In genomic region chr13:30972102-30972501, GRCm38 (mm10) we compare ENCODE assay signal across 12 mouse cellular contexts. TPM values are rescaled to one million over a fixed set of nuclear protein-coding genes. Genes with fewer than 3 reads are reported as not detected.
DNase-seq lines count a peak whose midpoint lies in the region; ATAC-seq and TF ChIP-seq lines count a peak whose summit lies in the region.
"Had no signal": no experiment of that assay in that cellular context is flagged by ENCODE, and none has a peak within 500 bp of the region (broad histone marks: within the 10 kb centered on the region; RNA-seq: fewer than 3 reads in every experiment).

No protein-coding gene starts in this region.

- no peak for TF ChIP-seq EP300 in CH12.LX (IDR thresholded peaks at IDR 0.05; ENCODE audit: low read length)

- H3K4me1 ChIP-seq in CH12.LX (ENCODE audit: control insufficient read depth in 1 of 2, insufficient read depth in 2 of 2): peaks cover 12 to 58% of the 10 kb centered on the region in 2 experiments
- H3K4me1 ChIP-seq in embryonic facial prominence, embryonic 10.5 days: peaks cover 46% of the 10 kb centered on the region

- no peaks in the 10 kb centered on the region for H3K9me3 ChIP-seq in CH12.LX (replicated peaks; ENCODE audit: low read length)
- no peaks in the 10 kb centered on the region for H3K9me3 ChIP-seq in embryonic facial prominence, embryonic 10.5 days

- WGBS in embryonic facial prominence, embryonic 10.5 days: 95% methylated on average over 2 of the region's 2 CpGs

- H3K27ac ChIP-seq in CH12.LX (ENCODE audit: insufficient read depth, low read depth): no peak overlapping the region
- H3K27ac ChIP-seq in embryonic facial prominence, embryonic 10.5 days (replicated peaks): no peak overlapping the region

- H3K79me2 ChIP-seq in CH12.LX (replicated peaks; ENCODE audit: control insufficient read depth, extremely low read depth, insufficient read depth, poor library complexity, severe bottlenecking): peaks cover 32% of the 10 kb centered on the region

- DNase-seq in A20 (ENCODE audit: low read depth, low spot score): peak; percentile 62
- DNase-seq in CH12.LX (ENCODE audit: extremely low read depth): peak; percentile 68
- DNase-seq in ovary, adult 18-20 months (ENCODE audit: low spot score): no peak
- DNase-seq in gastrocnemius, adult 18-20 months (ENCODE audit: low spot score): no peak
- no peak for DNase-seq in gastrocnemius, postnatal 4 days (ENCODE audit: low spot score in 2 of 2)
- no peak for DNase-seq in embryonic facial prominence, embryonic 10.5 days (ENCODE audit: low spot score)
- DNase-seq: adrenal gland, postnatal 14 days had no signal

- dilution Hi-C loops in CH12.LX (cut with MboI; ENCODE audit: extremely low pct_ligation_motif_present, extremely low pct_unique_long_range_greater_than_20kb, low sequenced_read_pairs): no loop called here

- no peak overlapping the region for H3K9ac ChIP-seq in CH12.LX (ENCODE audit: insufficient read depth, low read depth)

- TF ChIP-seq RAD21 in CH12.LX (IDR thresholded peaks at IDR 0.05; ENCODE audit: low read depth, low read length): no peak

- H3K36me3 ChIP-seq in CH12.LX (replicated peaks in 1 of 2; ENCODE audit: control insufficient read depth in 1 of 2, insufficient read depth in 1 of 2, low read length in 1 of 2): peaks cover 0 to 9% of the 10 kb centered on the region in 2 experiments
- no peaks in the 10 kb centered on the region for H3K36me3 ChIP-seq in embryonic facial prominence, embryonic 10.5 days (replicated peaks)

- no peak for TF ChIP-seq POLR2A in CH12.LX (IDR thresholded peaks at IDR 0.05; ENCODE audit: low read depth, low read length)

- no peak overlapping the region for H3K4me3 ChIP-seq in CH12.LX (replicated peaks in 1 of 3; ENCODE audit: low read depth in 2 of 3, low read length in 2 of 3, poor library complexity in 1 of 3)
- H3K4me3 ChIP-seq in embryonic facial prominence, embryonic 10.5 days: no peak overlapping the region

- H3K27me3 ChIP-seq in CH12.LX (replicated peaks): no peaks in the 10 kb centered on the region
- H3K27me3 ChIP-seq in embryonic facial prominence, embryonic 10.5 days (replicated peaks; ENCODE audit: low read depth, poor library complexity, severe bottlenecking): no peaks in the 10 kb centered on the region

- H3K4me2 ChIP-seq in CH12.LX (ENCODE audit: insufficient read depth, low read depth, poor library complexity, severe bottlenecking): peak overlapping the region; percentile 37

- ATAC-seq in hematopoietic stem cell, adult 5-6 weeks (replicated peaks in 1 of 2; ENCODE audit: insufficient read depth in 1 of 2, low FRiP score in 2 of 2, low TSS enrichment in 1 of 2, low read depth in 1 of 2, poor library complexity in 2 of 2, severe bottlenecking in 2 of 2): peak; percentile 90 to 93
- peak; percentile 83 for ATAC-seq in monocyte, adult 5-6 weeks (replicated peaks; ENCODE audit: insufficient number of reproducible peaks, low FRiP score, low TSS enrichment, poor library complexity, severe bottlenecking)

- no peak for TF ChIP-seq CTCF in CH12.LX (conservative IDR thresholded peaks at IDR 0.05 in 1 of 2, IDR thresholded peaks at IDR 0.05 in 1 of 2; ENCODE audit: low read depth in 2 of 2, low read length in 2 of 2)

- in situ Hi-C loops in CH12.LX (cut with MboI; ENCODE audit: low pct_ligation_motif_present, low pct_unique_long_range_greater_than_20kb, low sequenced_read_pairs): no loop called here

TF ChIP-seq in CH12.LX, 34 proteins besides CTCF, POLR2A, EP300 and RAD21:
- TF ChIP-seq ELF1 (IDR thresholded peaks at IDR 0.05; ENCODE audit: low read depth, low read length) (peak; percentile 62; the same call in 1 of the 2 replicates), POLR2AphosphoS2 (IDR thresholded peaks at IDR 0.05; ENCODE audit: low read depth, low read length) (no peak)

RNA-seq across cellular contexts. Expression of gene Exoc2, which starts 1.8 kb away (rescaled TPM):
- total RNA-seq in CH12.LX (2012; rRNA removed) (26.5 and 29.7 TPM in 2 replicates), CH12.LX (2014; rRNA removed) (33.0 and 36.0 TPM in 2 replicates)
- polyA plus RNA-seq in CH12.LX (2012; ENCODE audit: insufficient read length, low read depth): 18.6 and 21.1 TPM in 2 replicates
- total RNA-seq in hematopoietic stem cell, adult 5-6 weeks (2017): 60.9 and 70.6 TPM in 2 replicates
- 48.1 to 83.7 TPM (median 55.4 TPM) in 3 replicates for total RNA-seq in monocyte, adult 5-6 weeks (2017)
- 10 to 100 TPM; 12.5 to 13.3 TPM for total RNA-seq in gastrocnemius, adult 18-20 months (2021)
- 10 to 100 TPM; 20.5 to 20.9 TPM for total RNA-seq in gastrocnemius, postnatal 4 days (2021)
- 37.4 and 38.7 TPM in 2 replicates for polyA plus RNA-seq in embryonic facial prominence, embryonic 10.5 days (2016; fragmentation: Nextera tagmentation; extraction: Ambion mirVana)

RNA-seq across cellular contexts. Expression of gene Gm5447, which starts 1.9 kb away (rescaled TPM):
- not detected in 2 replicates for total RNA-seq in CH12.LX (2012; rRNA removed)
- total RNA-seq in CH12.LX (2014; rRNA removed): not detected in 2 replicates
- polyA plus RNA-seq in CH12.LX (2012; ENCODE audit: insufficient read length, low read depth): 0.14 TPM in 1 of 2 replicates, not detected in the other
- not detected in 2 replicates for total RNA-seq in hematopoietic stem cell, adult 5-6 weeks (2017)
- 1.2 TPM in 1 of 3 replicates, not detected in the others for total RNA-seq in monocyte, adult 5-6 weeks (2017)
- total RNA-seq in gastrocnemius, adult 18-20 months (2021): not detected
- total RNA-seq in gastrocnemius, postnatal 4 days (2021): not detected
- 0.14 and 0.19 TPM in 2 replicates for polyA plus RNA-seq in embryonic facial prominence, embryonic 10.5 days (2016; fragmentation: Nextera tagmentation; extraction: Ambion mirVana)
- total RNA-seq: adrenal gland, postnatal 14 days had no signal
- polyA plus RNA-seq: kidney, embryonic 16.5 days; liver, adult 2 months had no signal

RNA-seq across cellular contexts. Expression of gene Hus1b, which starts 24.5 kb away (rescaled TPM):
- total RNA-seq in CH12.LX (2012; rRNA removed) (7.3 and 8.1 TPM in 2 replicates), CH12.LX (2014; rRNA removed) (17.8 and 18.2 TPM in 2 replicates)
- polyA plus RNA-seq in CH12.LX (2012; ENCODE audit: insufficient read length, low read depth): 9.0 and 9.4 TPM in 2 replicates
- total RNA-seq in hematopoietic stem cell, adult 5-6 weeks (2017): 1.1 and 1.4 TPM in 2 replicates
- 3.5 to 7.2 TPM (median 4.6 TPM) in 3 replicates for total RNA-seq in monocyte, adult 5-6 weeks (2017)
- not detected for total RNA-seq in gastrocnemius, adult 18-20 months (2021)
- total RNA-seq in gastrocnemius, postnatal 4 days (2021): under 1 TPM; 0.91 to 0.93 TPM
- 0.32 TPM in 1 of 2 replicates, not detected in the other for polyA plus RNA-seq in embryonic facial prominence, embryonic 10.5 days (2016; fragmentation: Nextera tagmentation; extraction: Ambion mirVana)
- polyA plus RNA-seq: embryonic facial prominence, embryonic 14.5 days; kidney, embryonic 16.5 days had no signal

Comparison
In these comparisons a context has a peak if more than half of its experiments do, and no peak if none do; other contexts are left out.
1. DNase-seq: peak in A20 (single experiment) and CH12.LX (single experiment); none in ovary, adult 18-20 months (single experiment), gastrocnemius, adult 18-20 months (single experiment), gastrocnemius, postnatal 4 days (0 of 2) and embryonic facial prominence, embryonic 10.5 days (single experiment).